Mouse (Mus musculus) heart, postnatal 0 days (tissue): ENCODE measurements at regions not wholly inside any gene's neighbourhood (a gene's known extent, or its start where the extent isn't known, plus 50 kb on each side); places are given as distances from the start of the nearest gene placed in this dataset.

Experiments used
- CTCF ChIP-seq: IDR thresholded peaks from 2 replicates; pipeline ENCODE4 v1.5.1; 2016; ENCODE audit warnings: antibody characterized with exemption, control low read depth, low read depth
- EP300 ChIP-seq: IDR thresholded peaks from 2 replicates; pipeline ENCODE4 v1.6.1; 2016; ENCODE audit warnings: antibody characterized with exemption, low read depth

DNA sequence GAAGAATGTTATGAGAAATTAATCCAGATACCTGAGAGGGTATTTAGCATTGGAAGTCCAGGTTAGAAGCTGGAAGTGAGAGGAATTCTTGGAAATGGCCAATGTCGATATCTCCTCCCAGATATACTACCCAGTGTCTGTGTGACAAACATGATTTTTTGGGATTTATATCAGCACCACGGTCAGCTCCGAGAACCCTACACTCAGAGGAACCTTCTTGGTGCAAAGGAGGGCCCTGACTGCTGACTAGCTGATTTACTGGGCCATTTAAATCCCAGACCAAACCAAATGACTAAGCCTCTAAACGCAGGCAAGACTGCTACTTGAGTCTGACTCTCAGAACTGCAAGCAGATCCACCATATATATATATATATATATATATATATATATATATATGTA is 154.2 kb downstream of the Dmrta2 start:
- TF ChIP-seq EP300 (no peak), CTCF (no peak)
